Mouse (Mus musculus): ENCODE results near the gene Pin4. TPM values are rescaled to one million over a fixed set of nuclear protein-coding genes. Genes with fewer than 3 reads are reported as not detected.

The Pin4 gene
- polyA plus RNA-seq (2012; fragmentation: generic; extraction: Trizol) = 59.6 TPM

- H3K36me3 ChIP-seq (ENCODE audit: control insufficient read depth, insufficient read depth) = peaks cover 5% of the 10 kb centered on the region
- peak within 1 kb of the TSS; percentile 67 for H3K4me3 ChIP-seq
- no peaks in the 10 kb centered on the region for H3K27me3 ChIP-seq (ENCODE audit: control insufficient read depth, insufficient read depth, insufficient read length)
- peak within 1 kb of the TSS; percentile 29 for H3ac ChIP-seq (ENCODE audit: control insufficient read depth, insufficient read length)
- TF ChIP-seq MAX (IDR thresholded peaks at IDR 0.05; ENCODE audit: low read depth) (peak; percentile 98), REST (IDR thresholded peaks at IDR 0.05; ENCODE audit: insufficient read depth, insufficient read length) (no peak)
- peak within 1 kb of the TSS; percentile 77 for H3K4me2 ChIP-seq (ENCODE audit: low read depth)
- peaks cover 11% of the 10 kb centered on the region for H3K79me2 ChIP-seq (ENCODE audit: control insufficient read depth, insufficient read depth)
These were observed at the start of gene Pin4 for GRCm38 (mm10) chrX:102119042-102119864. Gene Pin4, plus strand, starts transcription at chrX:102119447.

- peak within 1 kb of the TSS; percentile 24 for H3ac ChIP-seq (ENCODE audit: control insufficient read depth, insufficient read length)
- no peak within 1 kb of the TSS for H3K4me3 ChIP-seq
- H3K79me2 ChIP-seq (ENCODE audit: control insufficient read depth, insufficient read depth) = no peaks in the 10 kb centered on the region
- H3K4me2 ChIP-seq (ENCODE audit: low read depth) = peak within 1 kb of the TSS; percentile 49
- no peaks in the 10 kb centered on the region for H3K36me3 ChIP-seq (ENCODE audit: control insufficient read depth, insufficient read depth)
- no peak for TF ChIP-seq MYOD1 (IDR thresholded peaks at IDR 0.05; ENCODE audit: control insufficient read depth in 1 of 3, insufficient read length in 2 of 3, low read depth in 2 of 3)
- H3K27me3 ChIP-seq (ENCODE audit: control insufficient read depth, insufficient read depth, insufficient read length) = peaks cover 9% of the 10 kb centered on the region
These were observed 48.4 kb upstream of the Pin4 start, which contains the start of gene Rtl5 for GRCm38 (mm10) chrX:102070591-102071471. Gene Rtl5, minus strand, starts transcription at chrX:102071304.

- no peaks in the 10 kb centered on the region for H3K36me3 ChIP-seq (ENCODE audit: control insufficient read depth, insufficient read depth)
- peaks cover 9% of the 10 kb centered on the region for H3K27me3 ChIP-seq (ENCODE audit: control insufficient read depth, insufficient read depth, insufficient read length)
- H3K4me3 ChIP-seq = no peak overlapping the region
- peak overlapping the region; percentile 24 for H3ac ChIP-seq (ENCODE audit: control insufficient read depth, insufficient read length)
- no peak for TF ChIP-seq USF1 (IDR thresholded peaks at IDR 0.05; ENCODE audit: low read depth)
- no peak for TF ChIP-seq E2F4 (IDR thresholded peaks at IDR 0.05; ENCODE audit: insufficient read depth)
- TF ChIP-seq MAX (IDR thresholded peaks at IDR 0.05; ENCODE audit: low read depth) = no peak
- TF ChIP-seq POLR2A (IDR thresholded peaks at IDR 0.05; ENCODE audit: insufficient read length, low read depth) = no peak
- no peak for TF ChIP-seq SRF (IDR thresholded peaks at IDR 0.05; ENCODE audit: control insufficient read depth, insufficient read length, low read depth)
- no peak for TF ChIP-seq REST (IDR thresholded peaks at IDR 0.05; ENCODE audit: insufficient read depth, insufficient read length)
- TF ChIP-seq TCF3 (IDR thresholded peaks at IDR 0.05; ENCODE audit: insufficient read length, low read depth) = no peak
- no peak for TF ChIP-seq TCF12 (IDR thresholded peaks at IDR 0.05; ENCODE audit: insufficient read depth, poor library complexity, severe bottlenecking)
- no peak for TF ChIP-seq CEBPB (IDR thresholded peaks at IDR 0.05; ENCODE audit: insufficient read depth, poor library complexity, severe bottlenecking)
- TF ChIP-seq POLR2AphosphoS2 (IDR thresholded peaks at IDR 0.05; ENCODE audit: insufficient read length, low read depth) = no peak
- TF ChIP-seq MYOD1 (IDR thresholded peaks at IDR 0.05; ENCODE audit: control insufficient read depth in 1 of 3, insufficient read length in 2 of 3, low read depth in 2 of 3) = no peak
- TF ChIP-seq MYOG (IDR thresholded peaks at IDR 0.05; ENCODE audit: control insufficient read depth in 1 of 3, insufficient read depth in 1 of 3, insufficient read length in 2 of 3, low read depth in 2 of 3) = no peak
- peak overlapping the region; percentile 49 for H3K4me2 ChIP-seq (ENCODE audit: low read depth)
- H3K79me2 ChIP-seq (ENCODE audit: control insufficient read depth, insufficient read depth) = no peaks in the 10 kb centered on the region
These were observed 47.7 kb upstream of the Pin4 start for GRCm38 (mm10) chrX:102071517-102071916.

- Histone ChIP-seq H3K27me3 (ENCODE audit: control insufficient read depth, insufficient read depth, insufficient read length) (peaks cover 9% of the 10 kb centered on the region), H3K4me3 (no peak overlapping the region), H3K36me3 (ENCODE audit: control insufficient read depth, insufficient read depth) (no peaks in the 10 kb centered on the region), H3K79me2 (ENCODE audit: control insufficient read depth, insufficient read depth) (no peaks in the 10 kb centered on the region), H3ac (ENCODE audit: control insufficient read depth, insufficient read length) (no peak overlapping the region), H3K4me2 (ENCODE audit: low read depth) (no peak overlapping the region)
- no peak for TF ChIP-seq SRF (IDR thresholded peaks at IDR 0.05; ENCODE audit: control insufficient read depth, insufficient read length, low read depth)
- no peak for TF ChIP-seq USF1 (IDR thresholded peaks at IDR 0.05; ENCODE audit: low read depth)
- no peak for TF ChIP-seq REST (IDR thresholded peaks at IDR 0.05; ENCODE audit: insufficient read depth, insufficient read length)
- no peak for TF ChIP-seq MYOG (IDR thresholded peaks at IDR 0.05; ENCODE audit: control insufficient read depth in 1 of 3, insufficient read depth in 1 of 3, insufficient read length in 2 of 3, low read depth in 2 of 3)
- TF ChIP-seq MYOD1 (IDR thresholded peaks at IDR 0.05; ENCODE audit: control insufficient read depth in 1 of 3, insufficient read length in 2 of 3, low read depth in 2 of 3) = no peak
- no peak for TF ChIP-seq TCF3 (IDR thresholded peaks at IDR 0.05; ENCODE audit: insufficient read length, low read depth)
- TF ChIP-seq E2F4 (IDR thresholded peaks at IDR 0.05; ENCODE audit: insufficient read depth) = no peak
- no peak for TF ChIP-seq POLR2AphosphoS2 (IDR thresholded peaks at IDR 0.05; ENCODE audit: insufficient read length, low read depth)
- TF ChIP-seq POLR2A (IDR thresholded peaks at IDR 0.05; ENCODE audit: insufficient read length, low read depth) = no peak
- TF ChIP-seq TCF12 (IDR thresholded peaks at IDR 0.05; ENCODE audit: insufficient read depth, poor library complexity, severe bottlenecking) = no peak
- TF ChIP-seq MAX (IDR thresholded peaks at IDR 0.05; ENCODE audit: low read depth) = no peak
- no peak for TF ChIP-seq CEBPB (IDR thresholded peaks at IDR 0.05; ENCODE audit: insufficient read depth, poor library complexity, severe bottlenecking)
These were observed 45.5 kb upstream of the Pin4 start for GRCm38 (mm10) chrX:102073605-102074325.
